Mouse (Mus musculus) gastrocnemius, adult 2 months (tissue): ENCODE data around the gene Flrt3. TPM values are rescaled to one million over a fixed set of nuclear protein-coding genes. Genes with fewer than 3 reads are reported as not detected.

Experiments used
- DNase-seq: peaks from one replicate; pipeline ENCODE4 v3.0.0; 2022
- H3K27ac ChIP-seq: fragments of 200-600 bp; 2 replicates; pipeline ENCODE4 v1.8.1; 2022; ENCODE audit warnings: mild to moderate bottlenecking
- H3K4me3 ChIP-seq: fragments of 200-600 bp; 2 replicates; pipeline ENCODE4 v1.8.1; 2022; ENCODE audit warnings: mild to moderate bottlenecking, moderate library complexity
- CTCF ChIP-seq: fragments of 200-600 bp; IDR thresholded peaks from 2 replicates; pipeline ENCODE4 v1.8.1; 2022; ENCODE audit warnings: antibody characterized with exemption, mild to moderate bottlenecking, moderate library complexity
- intact Hi-C: fragments of 180-260 bp; cut with DNase I; formaldehyde crosslinking; loops from one replicate; pipeline ENCODE4 v1.15.1; 2025
- total RNA-seq, 2 experiments: library from RNA; stranded (reverse); gene quantifications; 2 replicates each; pipeline ENCODE4 v1.2.3; 2021

The Flrt3 gene
- total RNA-seq, 2 experiments from 2014 or later: 0.23 to 0.33 TPM

GRCm38 (mm10) chr2:140670457-140670856, 812 bp downstream of the Flrt3 start:
- no peak for TF ChIP-seq CTCF
- Histone ChIP-seq H3K4me3 (peak overlapping the region; percentile 72), H3K27ac (peak overlapping the region; percentile 46)
- intact Hi-C loops: no loop called here
- peak; percentile 27 for DNase-seq

- intact Hi-C loops: no loop called here
- no peak for DNase-seq
- Histone ChIP-seq H3K27ac (no peak overlapping the region), H3K4me3 (peak overlapping the region; percentile 72)
- no peak for TF ChIP-seq CTCF
Measured at GRCm38 (mm10) chr2:140669786-140670185, 1.5 kb downstream of the Flrt3 start.

GRCm38 (mm10) chr2:140669081-140669480, 2.2 kb downstream of the Flrt3 start:
- Histone ChIP-seq H3K4me3 (peak overlapping the region; percentile 23), H3K27ac (peak overlapping the region; percentile 32)
- no peak for DNase-seq
- TF ChIP-seq CTCF: no peak
- intact Hi-C loops: no loop called here

- DNase-seq: peak; percentile 46
- H3K27ac ChIP-seq: no peak overlapping the region; the same call in 1 of the 2 replicates
- intact Hi-C loops: no loop called here
- H3K4me3 ChIP-seq: peak overlapping the region; percentile 23
- TF ChIP-seq CTCF: peak; percentile 52
Measured at GRCm38 (mm10) chr2:140668311-140668710, 3.0 kb downstream of the Flrt3 start.

GRCm38 (mm10) chr2:140667261-140668047, 3.8 kb downstream of the Flrt3 start:
- Histone ChIP-seq H3K4me3 (peak overlapping the region; percentile 23; the same call in 1 of the 2 replicates), H3K27ac (no peak overlapping the region)
- DNase-seq: no peak
- intact Hi-C loops: no loop called here
- TF ChIP-seq CTCF: no peak

GRCm38 (mm10) chr2:140666846-140667245, 4.4 kb downstream of the Flrt3 start:
- intact Hi-C loops: no loop called here
- TF ChIP-seq CTCF: no peak
- H3K4me3 ChIP-seq: no peak overlapping the region

GRCm38 (mm10) chr2:140664381-140664780, 6.9 kb downstream of the Flrt3 start:
- intact Hi-C loops: no loop called here
- no peak for DNase-seq
- no peak for TF ChIP-seq CTCF
- no peak overlapping the region for H3K4me3 ChIP-seq
- H3K27ac ChIP-seq: no peak overlapping the region

More at GRCm38 (mm10) chr2:140666846-140667245, 4.4 kb downstream of the Flrt3 start:
- no peak overlapping the region for H3K27ac ChIP-seq
- no peak for DNase-seq

- no peak for DNase-seq
- no peak overlapping the region for H3K4me3 ChIP-seq
- no peak for TF ChIP-seq CTCF
- no peak overlapping the region for H3K27ac ChIP-seq
- intact Hi-C loops: no loop called here
Measured at GRCm38 (mm10) chr2:140662673-140663072, 8.6 kb downstream of the Flrt3 start.

GRCm38 (mm10) chr2:140653978-140654377, 17.3 kb downstream of the Flrt3 start:
- Histone ChIP-seq H3K27ac (no peak overlapping the region), H3K4me3 (no peak overlapping the region)
- no peak for DNase-seq
- intact Hi-C loops: no loop called here
- no peak for TF ChIP-seq CTCF

GRCm38 (mm10) chr2:140653481-140653880, 17.8 kb downstream of the Flrt3 start:
- Histone ChIP-seq H3K4me3 (no peak overlapping the region), H3K27ac (no peak overlapping the region)
- DNase-seq: no peak
- intact Hi-C loops: no loop called here
- no peak for TF ChIP-seq CTCF

- DNase-seq: no peak
- intact Hi-C loops: no loop called here
- Histone ChIP-seq H3K27ac (no peak overlapping the region), H3K4me3 (no peak overlapping the region)
- no peak for TF ChIP-seq CTCF
Measured at GRCm38 (mm10) chr2:140621730-140622337, 49.4 kb downstream of the Flrt3 start.

- DNase-seq: no peak
- H3K27ac ChIP-seq: no peak overlapping the region
- intact Hi-C loops: no loop called here
- no peak for TF ChIP-seq CTCF
- H3K4me3 ChIP-seq: no peak overlapping the region
Measured at GRCm38 (mm10) chr2:140615451-140615850, 55.8 kb downstream of the Flrt3 start.
